Mouse (Mus musculus) cerebellum, adult 18-20 months (tissue): Measurements from ENCODE around the gene Mcm5.

Source experiments
- DNase-seq, 2 experiments: peaks; one replicate each; pipeline ENCODE4 v3.0.0; 2021

Gene Mcm5

GRCm38 (mm10) chr8:75109236-75109967 lies at the start of gene Mcm5:
Gene Mcm5, plus strand, starts transcription at chr8:75109569.
- peak; percentile 99 for DNase-seq

GRCm38 (mm10) chr8:75060022-75060421 lies 49.3 kb upstream of the Mcm5 start:
- DNase-seq, result no peak

DNA sequence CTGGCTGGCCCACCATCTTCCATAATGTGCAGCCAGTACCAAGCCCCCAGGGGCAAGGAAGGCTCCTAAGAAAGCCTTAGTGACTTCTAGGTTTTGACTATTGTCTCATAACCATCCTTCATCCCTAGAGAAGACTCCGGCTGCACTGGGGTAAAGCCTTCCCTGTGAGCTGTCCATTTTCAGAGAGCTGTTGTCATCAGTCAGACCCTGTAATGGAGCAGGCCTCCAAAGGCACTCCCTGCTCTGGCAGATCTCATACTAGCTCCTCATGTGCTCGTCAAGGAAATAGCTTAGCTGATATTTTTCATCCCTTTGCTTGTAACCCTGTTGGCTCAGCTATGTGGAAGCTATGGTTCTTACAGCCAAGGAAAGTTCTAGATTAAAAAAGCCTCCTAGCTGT lies 48.6 kb upstream of the Mcm5 start:
- DNase-seq, result no peak

DNA sequence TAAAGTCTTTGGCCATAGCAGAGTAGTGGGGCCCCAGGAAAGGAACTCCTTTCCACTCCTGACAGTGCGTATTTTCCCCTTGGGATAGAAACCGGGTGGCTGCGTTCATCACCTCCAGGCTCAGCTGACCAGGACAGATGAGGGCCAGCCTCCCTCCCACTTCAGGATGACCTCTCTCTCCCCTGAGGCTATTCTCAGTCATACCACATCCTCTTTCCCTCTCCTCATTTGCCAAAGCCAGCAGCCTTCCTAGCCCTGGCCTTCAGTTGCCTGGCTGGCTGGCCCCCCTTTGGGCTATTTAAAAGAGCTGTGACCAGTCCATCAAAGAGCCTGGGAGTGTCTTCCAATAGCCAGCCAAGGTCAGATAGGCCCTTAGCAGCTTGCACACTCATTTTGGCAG lies 46.1 kb upstream of the Mcm5 start:
- no peak for DNase-seq

DNA sequence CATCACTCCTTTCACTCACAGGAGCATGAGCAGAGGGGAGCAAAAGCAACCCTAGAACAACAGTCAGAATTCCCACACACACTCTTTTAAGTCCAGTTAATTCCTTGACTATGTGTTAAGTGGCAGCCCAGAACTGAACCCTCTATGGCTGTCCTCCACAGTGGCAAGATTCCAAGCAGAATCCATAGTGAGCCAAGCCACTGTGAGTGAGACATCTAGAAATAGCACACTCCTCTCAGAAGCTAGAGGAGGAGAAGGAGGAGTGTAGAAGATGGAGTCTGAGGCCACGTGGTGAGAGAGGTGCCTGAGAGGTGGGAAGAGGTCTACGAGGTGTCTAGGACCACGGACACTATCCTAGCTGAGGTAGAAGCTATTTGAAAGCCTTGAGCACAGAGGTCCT lies 44.6 kb upstream of the Mcm5 start:
- DNase-seq, result no peak

DNA sequence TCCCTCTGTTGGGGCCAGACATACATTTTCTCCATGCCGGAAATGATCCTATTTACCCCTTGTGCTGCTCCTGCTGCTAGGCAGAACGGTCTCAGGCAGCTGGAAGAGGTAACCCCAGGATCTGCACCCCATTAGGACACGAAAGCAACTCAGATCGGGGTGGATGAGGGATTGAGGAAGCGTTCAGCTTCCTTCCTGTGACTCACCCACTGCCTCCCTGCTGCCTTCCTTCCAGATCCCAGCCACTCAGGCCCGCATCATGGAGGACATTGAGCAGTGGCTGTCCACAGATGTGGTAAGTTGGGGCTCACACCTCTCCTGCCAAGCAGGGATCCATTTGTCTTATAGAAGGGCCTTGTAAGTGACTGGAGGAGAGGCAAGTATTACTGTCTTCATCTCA lies 42.1 kb upstream of the Mcm5 start:
- DNase-seq, result no peak

GRCm38 (mm10) chr8:75070297-75070696 lies 39.1 kb upstream of the Mcm5 start:
- no peak for DNase-seq

GRCm38 (mm10) chr8:75071627-75072346 lies 37.6 kb upstream of the Mcm5 start:
- DNase-seq, result peak; percentile 83

DNA sequence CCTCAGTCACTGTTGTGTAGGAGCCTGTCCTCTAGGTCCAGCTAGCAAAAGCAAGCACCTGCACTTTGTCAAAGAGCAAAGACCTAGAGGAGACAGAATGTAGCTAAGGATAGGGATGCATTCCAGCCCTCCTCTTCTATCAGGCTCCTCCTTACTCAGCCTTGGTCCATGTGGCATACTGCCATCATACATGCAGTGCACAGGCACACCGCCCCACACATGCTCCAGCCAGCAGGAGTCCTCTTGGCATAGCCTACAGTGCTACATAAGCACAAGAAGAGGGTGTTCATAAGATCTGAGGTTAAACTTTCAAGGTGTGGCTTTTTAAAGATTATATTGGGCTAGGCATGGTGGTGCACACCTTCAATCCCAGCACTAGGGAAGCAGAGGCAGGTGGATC lies 34.5 kb upstream of the Mcm5 start:
- DNase-seq, result no peak

DNA sequence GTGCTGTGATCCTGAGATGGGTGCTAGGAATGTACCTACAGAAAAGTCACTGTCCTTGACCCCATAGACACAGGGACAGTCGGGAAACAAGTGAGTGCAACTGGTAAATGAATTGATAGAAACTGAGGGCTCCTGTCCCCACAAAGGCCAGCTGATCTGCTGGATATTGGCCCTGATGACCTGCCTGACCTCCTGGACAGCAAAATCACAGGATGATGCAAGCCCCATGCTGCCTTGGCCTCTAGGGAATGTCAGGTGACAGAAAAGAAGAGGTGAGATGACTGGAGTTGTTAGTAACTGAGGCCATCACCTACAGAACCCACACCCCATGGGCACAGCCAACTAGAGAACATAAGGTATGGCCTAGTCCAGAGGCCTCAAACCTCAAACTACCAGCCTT lies 31.2 kb upstream of the Mcm5 start:
- no peak for DNase-seq

GRCm38 (mm10) chr8:75078851-75079250 lies 30.5 kb upstream of the Mcm5 start:
- DNase-seq, result no peak

DNA sequence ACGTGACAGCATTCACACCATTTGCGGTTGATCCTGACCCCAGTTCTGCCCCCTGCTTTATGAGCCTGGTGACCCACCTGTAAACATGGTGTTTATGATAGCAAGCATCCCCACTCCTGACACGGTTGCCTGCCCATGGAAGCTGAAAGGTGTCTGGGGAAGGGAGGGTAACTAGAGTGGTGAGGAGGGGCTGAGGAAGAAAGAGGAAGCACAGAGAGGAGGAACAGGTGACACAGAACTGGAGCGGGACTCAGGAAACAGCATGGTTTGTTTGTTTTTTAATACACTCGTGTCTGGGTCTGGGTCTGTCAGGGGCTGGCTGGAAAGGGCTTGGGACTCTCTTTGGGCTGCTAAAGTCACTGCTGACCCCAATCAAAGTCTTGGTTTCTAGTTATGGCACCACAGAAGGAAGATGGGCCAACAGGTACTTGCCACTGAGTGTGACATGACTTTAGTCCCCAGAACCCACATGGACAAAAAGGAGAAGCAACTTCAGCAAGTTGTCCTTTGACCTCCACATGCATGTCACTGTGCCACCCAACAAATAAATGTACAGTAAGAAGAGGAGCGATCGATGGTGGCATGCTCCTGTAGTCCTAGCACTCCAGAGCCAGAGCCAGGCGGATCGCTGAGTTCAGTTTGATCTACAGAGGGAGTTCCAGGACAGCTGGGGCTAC lies 27.9 kb upstream of the Mcm5 start:
- no peak for DNase-seq

DNA sequence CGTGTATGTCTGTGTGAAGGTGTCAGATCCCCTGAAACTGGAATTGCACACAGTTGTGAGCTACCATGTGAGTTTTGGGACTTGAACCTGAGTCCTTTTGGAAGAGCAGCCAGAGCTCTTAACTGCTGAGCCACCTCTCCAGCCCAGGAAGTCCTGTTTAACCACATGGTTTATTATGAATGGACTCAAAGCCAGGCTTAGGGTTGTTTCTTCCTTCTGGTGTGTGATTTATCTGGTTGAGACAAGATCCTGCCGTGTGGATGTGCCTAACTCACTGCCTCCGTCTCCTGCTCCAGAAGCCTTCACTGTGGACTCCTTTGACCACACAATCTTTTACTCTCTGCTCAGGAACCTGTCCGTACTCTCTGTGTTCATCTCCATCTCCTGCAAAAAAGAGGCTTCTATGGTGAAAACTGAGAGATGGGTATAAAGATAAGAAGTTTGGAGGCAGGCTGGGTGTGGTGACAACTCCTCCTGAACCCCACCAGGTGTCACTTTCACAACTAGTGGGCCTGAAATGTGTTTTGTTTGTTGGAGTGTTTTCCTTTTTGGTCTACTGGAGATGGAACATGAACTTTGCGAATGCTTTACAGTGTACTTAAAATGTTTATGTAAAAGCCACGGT lies 27.1 kb upstream of the Mcm5 start:
- DNase-seq, result no peak

DNA sequence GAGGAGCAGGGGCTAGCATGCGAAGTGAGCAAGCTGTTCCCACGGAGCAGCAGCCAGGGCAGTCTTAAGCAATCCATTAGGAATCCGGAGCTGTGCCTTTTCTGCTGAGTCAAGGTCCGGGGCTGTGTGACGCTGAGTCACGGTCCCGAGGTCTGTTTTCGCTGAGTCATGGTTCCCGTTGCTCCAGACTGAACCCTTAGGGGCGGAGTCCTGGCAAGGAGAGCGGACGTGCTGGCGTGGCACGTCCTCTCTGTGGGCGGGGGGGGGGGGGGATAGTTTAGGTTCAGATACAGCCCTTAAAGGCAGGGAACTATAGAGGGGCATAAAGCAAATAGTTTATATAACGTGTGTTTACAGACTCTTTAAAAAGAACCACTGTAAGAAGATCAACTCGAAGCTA lies 25.5 kb upstream of the Mcm5 start:
- peak; percentile 58 to 71 for DNase-seq

GRCm38 (mm10) chr8:75084382-75085064 lies 24.8 kb upstream of the Mcm5 start:
- DNase-seq, result no peak

GRCm38 (mm10) chr8:75086002-75086401 lies 23.4 kb upstream of the Mcm5 start:
- no peak for DNase-seq

GRCm38 (mm10) chr8:75087127-75087526 lies 22.2 kb upstream of the Mcm5 start:
- no peak for DNase-seq

DNA sequence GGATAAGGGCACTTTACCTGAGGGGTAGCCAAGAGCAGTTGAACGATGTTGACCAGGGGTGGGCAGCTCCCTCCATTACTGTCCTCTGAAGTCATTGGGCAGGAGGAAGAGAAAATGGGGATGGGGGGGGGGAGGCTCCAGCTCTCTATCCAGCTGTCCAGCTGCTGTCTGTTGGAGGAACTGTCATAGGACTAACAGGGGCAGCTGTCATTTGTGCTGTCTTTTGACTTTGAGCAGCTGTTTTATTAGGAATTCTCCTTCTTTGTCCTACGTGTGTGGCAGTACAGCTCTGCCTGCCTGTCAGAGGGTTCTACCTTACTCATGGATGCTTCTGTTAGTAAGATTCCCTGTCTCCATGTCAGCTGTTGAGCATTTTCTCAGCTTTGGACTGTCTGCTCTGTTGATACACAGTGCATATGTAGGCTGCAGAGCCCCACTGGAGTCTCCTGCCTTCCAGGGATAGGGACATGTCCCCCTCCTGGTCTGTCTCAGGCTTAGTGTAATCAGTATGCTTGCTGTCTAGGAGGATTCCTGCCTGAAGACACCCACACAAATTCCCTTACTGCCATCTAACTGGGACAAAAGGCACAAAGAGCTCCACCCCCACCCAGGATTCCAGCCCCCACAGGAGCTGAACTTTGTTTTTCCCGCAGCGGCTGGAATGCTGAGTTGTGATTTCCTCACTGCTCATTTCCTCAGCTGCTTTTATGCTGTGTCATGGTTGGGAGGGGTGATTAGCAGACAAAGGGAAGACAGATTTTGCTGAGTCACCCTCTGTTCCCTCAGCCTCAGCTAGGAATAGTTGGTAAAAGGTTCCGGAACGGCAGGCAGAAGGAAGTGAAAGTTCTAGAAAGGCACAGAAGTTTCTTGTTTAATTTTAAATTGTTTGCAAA lies 20.1 kb upstream of the Mcm5 start:
- DNase-seq, result no peak

DNA sequence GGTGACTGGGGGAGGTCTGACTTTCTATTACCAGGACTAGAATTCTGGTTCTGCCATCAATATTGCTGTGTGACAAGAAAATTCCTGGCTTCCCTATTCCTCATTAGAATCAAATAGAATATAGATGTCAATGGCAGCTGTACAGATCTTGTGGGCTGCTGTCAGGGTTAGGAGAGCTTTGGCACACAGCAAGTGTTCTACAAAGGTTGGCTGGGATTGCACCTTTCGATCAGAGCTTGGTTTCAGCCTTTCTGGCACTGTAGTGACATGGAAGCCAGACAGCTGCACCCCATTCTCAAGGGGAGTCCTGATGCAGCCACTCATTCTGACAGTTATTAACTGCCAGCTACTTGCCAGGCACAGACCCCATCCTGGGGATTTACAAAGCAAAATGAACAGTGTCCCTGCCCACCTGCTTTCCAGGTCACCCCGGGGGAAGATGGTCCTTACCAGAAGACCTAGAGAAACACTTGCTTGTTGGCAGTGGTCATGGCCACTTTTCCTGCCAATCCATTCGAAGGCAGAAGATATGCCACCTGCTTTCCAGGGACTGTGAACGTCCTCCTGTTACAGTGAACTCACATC lies 18.5 kb upstream of the Mcm5 start:
- no peak for DNase-seq

GRCm38 (mm10) chr8:75093399-75094156 lies 15.8 kb upstream of the Mcm5 start, which contains the start of gene Hmox1:
Gene Hmox1, plus strand, starts transcription at chr8:75093621.
- DNase-seq, result peak; percentile 59 to 63

DNA sequence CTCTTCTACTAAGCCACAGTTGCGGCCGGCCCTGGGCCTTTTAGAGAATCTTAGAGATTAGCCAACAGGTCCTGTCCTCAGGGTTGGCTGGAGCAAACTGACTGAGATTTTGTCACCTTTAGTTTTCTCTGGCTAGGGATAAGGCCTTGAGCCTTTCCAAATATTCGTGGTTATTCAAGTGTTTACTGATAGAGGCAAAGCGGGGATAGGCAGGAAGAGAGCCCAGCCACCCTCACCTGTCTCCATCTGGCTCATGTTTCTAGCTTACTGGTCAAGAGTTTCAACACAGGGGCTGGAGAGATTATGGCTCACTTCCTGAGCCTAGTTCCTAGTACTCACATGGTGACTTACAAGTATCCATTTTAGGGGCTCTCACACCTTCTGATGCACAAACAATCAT lies 6.4 kb upstream of the Mcm5 start:
- no peak for DNase-seq
